Mouse (Mus musculus) stomach, embryonic 16.5 days (tissue): ENCODE measurements around the gene Nrd1. TPM values are rescaled to one million over a fixed set of nuclear protein-coding genes. Genes with fewer than 3 reads are reported as not detected.

Experiments
- ATAC-seq: fragments of 200-750 bp; cut with Nextera tagmentation; 2 replicates; pipeline ENCODE4 v1.8.0; 2017; ENCODE audit warnings: moderate number of reproducible peaks, moderate TSS enrichment; ENCODE audit not compliant: insufficient read depth, low FRiP score
- H3K27ac ChIP-seq: fragments of 300-500 bp; sonication (generic); 2 replicates; pipeline ENCODE4 v1.5.1; 2014; ENCODE audit warnings: low read length
- H3K27me3 ChIP-seq: fragments of 300-500 bp; sonication (generic); 2 replicates; pipeline ENCODE4 v1.6.1; 2014; ENCODE audit warnings: low read length, control low read depth, mixed read lengths; ENCODE audit not compliant: control insufficient read depth, insufficient read depth
- H3K36me3 ChIP-seq: fragments of 300-500 bp; sonication (generic); 2 replicates; pipeline ENCODE4 v1.6.1; 2014; ENCODE audit warnings: low read length; ENCODE audit not compliant: control insufficient read depth, insufficient read depth
- H3K4me1 ChIP-seq: fragments of 300-500 bp; sonication (generic); 2 replicates; pipeline ENCODE4 v1.6.1; 2014; ENCODE audit warnings: low read length, control low read depth, mixed read lengths; ENCODE audit not compliant: control insufficient read depth, insufficient read depth
- H3K4me2 ChIP-seq: fragments of 300-500 bp; sonication (generic); 2 replicates; pipeline ENCODE4 v1.6.1; 2014; ENCODE audit warnings: low read depth, low read length, mixed read lengths
- H3K4me3 ChIP-seq: fragments of 300-500 bp; sonication (generic); replicated peaks from 2 replicates; pipeline ENCODE4 v1.5.1; 2014; ENCODE audit warnings: mild to moderate bottlenecking, low read length
- H3K9ac ChIP-seq: fragments of 300-500 bp; sonication (generic); 2 replicates; pipeline ENCODE4 v1.6.1; 2014; ENCODE audit warnings: low read length
- H3K9me3 ChIP-seq: fragments of 300-500 bp; sonication (generic); replicated peaks from 2 replicates; pipeline ENCODE4 v1.6.1; 2016; ENCODE audit warnings: low read length, control low read depth; ENCODE audit not compliant: control insufficient read depth
- WGBS: fragments of 180-500 bp; shearing (Covaris S2); extraction: QIAGEN DNeasy Blood & Tissue Kit; methylation state at CpG from one replicate; pipeline ENCODE4 v1.1.7; 2014; 5-methylcytosine and 5-hydroxymethylcytosine counted together
- polyA plus RNA-seq: library from polyadenylated mRNA; unstranded; fragments of >200 nt; fragmentation: Nextera tagmentation; extraction: Ambion mirVana; gene quantifications from 2 replicates; pipeline ENCODE4 v1.2.1, GENCODE M21; 2015

Nrd1 gene
- polyA plus RNA-seq, 1 experiment from 2014 or later = 61.8 TPM

- peaks cover 34% of the 10 kb centered on the region for H3K36me3 ChIP-seq
- 60% methylated on average over 5 of the region's 5 CpGs for WGBS
Observed at GRCm38 (mm10) chr4:109043294-109043693, 42.8 kb downstream of the Nrd1 start.

DNA sequence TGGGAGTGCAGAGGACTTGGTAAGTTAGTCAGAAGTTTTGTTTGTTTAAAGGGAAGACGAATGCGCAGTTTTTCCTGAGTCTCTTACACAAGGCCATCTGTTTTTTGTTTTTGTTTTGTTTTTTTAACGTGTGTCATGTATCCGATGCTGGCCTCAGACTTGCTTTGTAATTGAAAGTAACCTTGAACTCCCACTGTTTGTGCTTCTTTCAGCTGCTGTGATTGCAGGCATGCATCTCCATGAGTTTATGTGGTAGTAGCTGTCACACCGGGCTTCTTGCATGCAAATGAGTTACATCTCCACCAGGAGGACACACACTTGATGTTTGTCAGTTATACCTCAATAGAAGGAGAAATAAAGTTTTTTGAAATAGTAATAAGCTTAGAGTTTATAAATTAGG lies 43.3 kb downstream of the Nrd1 start:
- 75% methylated on average over 5 of the region's 5 CpGs for WGBS
- H3K4me3 ChIP-seq = no peak overlapping the region
- H3K36me3 ChIP-seq = peaks cover 37% of the 10 kb centered on the region
- no peaks in the 10 kb centered on the region for H3K4me1 ChIP-seq
- H3K4me2 ChIP-seq = no peak overlapping the region
- no peaks in the 10 kb centered on the region for H3K27me3 ChIP-seq
- H3K9me3 ChIP-seq = no peaks in the 10 kb centered on the region
- no peak for ATAC-seq
- no peak overlapping the region for H3K27ac ChIP-seq
- no peak overlapping the region for H3K9ac ChIP-seq

More at GRCm38 (mm10) chr4:109043294-109043693, 42.8 kb downstream of the Nrd1 start:
- Histone ChIP-seq H3K9ac (no peak overlapping the region), H3K9me3 (no peaks in the 10 kb centered on the region), H3K27ac (no peak overlapping the region), H3K27me3 (no peaks in the 10 kb centered on the region), H3K4me3 (no peak overlapping the region), H3K4me1 (no peaks in the 10 kb centered on the region), H3K4me2 (no peak overlapping the region)
- ATAC-seq = no peak

DNA sequence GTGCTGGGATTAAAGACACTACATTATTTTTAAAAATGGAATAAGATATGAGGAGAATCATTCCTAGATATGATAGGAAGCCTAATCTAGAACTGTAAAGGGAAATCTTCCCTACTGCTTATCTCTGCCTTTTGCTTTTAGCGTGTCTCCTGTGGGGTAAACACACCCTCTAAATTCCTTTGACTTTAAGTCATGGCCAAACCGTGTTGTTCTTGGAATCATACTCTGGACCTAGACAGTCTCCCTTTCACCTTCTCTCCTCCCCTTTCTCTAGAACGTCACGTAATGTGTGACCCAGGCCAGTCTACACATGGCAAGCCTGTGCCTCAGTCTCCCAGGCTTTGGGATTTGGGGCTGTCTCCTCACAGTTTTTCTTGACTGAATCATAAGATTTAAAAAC lies 47.8 kb downstream of the Nrd1 start:
- no peak overlapping the region for H3K27ac ChIP-seq
- no peak overlapping the region for H3K9ac ChIP-seq
- 56% methylated on average over 4 of the region's 4 CpGs for WGBS
- H3K27me3 ChIP-seq = no peaks in the 10 kb centered on the region
- no peak overlapping the region for H3K4me3 ChIP-seq
- peaks cover 24% of the 10 kb centered on the region; the same call in 1 of the 2 replicates for H3K36me3 ChIP-seq
- ATAC-seq = no peak
- no peaks in the 10 kb centered on the region for H3K9me3 ChIP-seq
- no peak overlapping the region for H3K4me2 ChIP-seq
- no peaks in the 10 kb centered on the region for H3K4me1 ChIP-seq

- ATAC-seq = no peak
- 19% methylated on average over 1 of the region's 1 CpGs for WGBS
- Histone ChIP-seq H3K4me1 (no peaks in the 10 kb centered on the region), H3K9me3 (no peaks in the 10 kb centered on the region), H3K36me3 (0 out of 2 replicates have a peak, but pooled peaks cover 16% of the 10 kb centered on the region), H3K9ac (no peak overlapping the region), H3K27me3 (no peaks in the 10 kb centered on the region), H3K27ac (no peak overlapping the region), H3K4me2 (no peak overlapping the region), H3K4me3 (no peak overlapping the region)
Observed at GRCm38 (mm10) chr4:109052282-109052681, 51.8 kb downstream of the Nrd1 start.

DNA sequence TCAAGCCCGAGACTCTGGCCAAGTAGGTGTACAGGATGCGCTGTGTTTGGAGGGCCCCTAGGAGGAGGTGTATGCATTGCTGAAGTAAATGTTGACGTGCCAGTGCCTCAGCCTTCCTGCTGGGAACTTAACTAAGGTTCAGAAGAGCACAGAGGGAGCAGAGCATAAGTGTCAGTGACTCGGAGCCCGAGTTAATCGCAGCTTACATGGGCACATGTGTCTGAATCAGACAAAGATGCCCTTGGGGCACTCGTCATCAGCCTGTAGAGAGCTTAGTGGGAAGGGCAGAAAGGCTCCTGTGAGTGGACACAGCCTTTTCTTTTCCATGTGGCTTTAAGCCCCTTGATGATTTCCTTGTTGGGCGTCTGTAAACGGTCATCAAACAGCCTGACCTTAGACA lies 53.5 kb downstream of the Nrd1 start:
- Histone ChIP-seq H3K4me2 (no peak overlapping the region), H3K36me3 (peaks cover 13% of the 10 kb centered on the region; the same call in 1 of the 2 replicates), H3K27me3 (no peaks in the 10 kb centered on the region), H3K4me3 (no peak overlapping the region), H3K9me3 (no peaks in the 10 kb centered on the region), H3K4me1 (no peaks in the 10 kb centered on the region), H3K27ac (no peak overlapping the region), H3K9ac (no peak overlapping the region)
- WGBS = 87% methylated on average over 9 of the region's 9 CpGs
- no peak for ATAC-seq

DNA sequence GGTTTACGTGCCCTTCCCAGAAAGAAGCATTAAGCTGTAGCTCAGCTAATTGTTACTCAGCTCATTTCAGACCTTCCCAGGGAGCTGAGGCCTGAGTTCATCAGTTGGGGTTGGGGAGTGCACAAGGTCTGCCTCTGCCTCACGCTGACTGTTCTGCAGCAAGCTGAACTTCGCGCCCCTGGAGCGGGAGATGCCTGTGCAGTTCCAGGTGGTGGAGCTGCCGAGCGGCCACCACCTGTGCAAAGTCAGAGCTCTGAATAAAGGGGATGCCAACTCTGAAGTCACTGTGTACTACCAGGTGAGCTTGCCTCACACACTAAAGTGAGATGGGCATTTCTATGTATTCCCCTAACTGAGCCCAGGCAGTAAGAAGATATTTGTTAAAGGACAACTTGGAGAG lies 55.9 kb downstream of the Nrd1 start:
- no peak overlapping the region for H3K27ac ChIP-seq
- H3K27me3 ChIP-seq = no peaks in the 10 kb centered on the region
- no peak for ATAC-seq
- H3K36me3 ChIP-seq = peaks cover 11% of the 10 kb centered on the region
- no peak overlapping the region for H3K9ac ChIP-seq
- H3K9me3 ChIP-seq = no peaks in the 10 kb centered on the region
- no peaks in the 10 kb centered on the region for H3K4me1 ChIP-seq
- H3K4me2 ChIP-seq = no peak overlapping the region
- 77% methylated on average over 7 of the region's 7 CpGs for WGBS
- H3K4me3 ChIP-seq = no peak overlapping the region

- WGBS = 91% methylated on average over 8 of the region's 8 CpGs
- no peak for ATAC-seq
- Histone ChIP-seq H3K4me2 (no peak overlapping the region), H3K4me1 (no peaks in the 10 kb centered on the region), H3K36me3 (peaks cover 16% of the 10 kb centered on the region), H3K4me3 (no peak overlapping the region), H3K27ac (no peak overlapping the region), H3K9me3 (no peaks in the 10 kb centered on the region), H3K9ac (no peak overlapping the region), H3K27me3 (no peaks in the 10 kb centered on the region)
Observed at GRCm38 (mm10) chr4:109057640-109058039, 57.2 kb downstream of the Nrd1 start.

- H3K9ac ChIP-seq = no peak overlapping the region
- peaks cover 21% of the 10 kb centered on the region for H3K36me3 ChIP-seq
- no peak overlapping the region for H3K4me3 ChIP-seq
- 78% methylated on average over 4 of the region's 4 CpGs for WGBS
- H3K4me1 ChIP-seq = no peaks in the 10 kb centered on the region
- no peak overlapping the region for H3K27ac ChIP-seq
- no peak for ATAC-seq
- H3K4me2 ChIP-seq = no peak overlapping the region
- no peaks in the 10 kb centered on the region for H3K27me3 ChIP-seq
- H3K9me3 ChIP-seq = no peaks in the 10 kb centered on the region
Observed at GRCm38 (mm10) chr4:109059255-109059821, 58.9 kb downstream of the Nrd1 start.

DNA sequence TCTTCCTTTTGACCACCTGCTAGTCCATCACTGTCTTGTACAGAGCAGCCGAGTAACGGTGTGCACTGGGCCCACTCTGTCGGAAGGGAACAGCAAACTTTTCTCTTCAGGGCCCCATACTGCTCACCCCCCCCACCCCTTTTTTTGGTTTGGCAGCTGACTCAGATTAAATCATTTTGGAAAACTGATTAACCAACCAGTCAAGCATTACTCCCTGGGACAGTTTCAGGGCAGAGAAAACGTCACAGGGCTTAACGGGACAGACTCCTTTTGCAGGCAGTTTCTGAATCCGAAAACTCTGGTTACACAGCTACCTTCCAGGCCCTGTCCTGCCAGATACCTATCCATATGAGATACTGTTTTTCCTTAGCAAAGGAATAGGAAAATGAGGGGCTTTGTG lies 64.5 kb downstream of the Nrd1 start:
- H3K36me3 ChIP-seq = peaks cover 18% of the 10 kb centered on the region

More for the DNA sequence above, 64.5 kb downstream of the Nrd1 start:
- Histone ChIP-seq H3K27me3 (no peaks in the 10 kb centered on the region), H3K9ac (no peak overlapping the region), H3K9me3 (no peaks in the 10 kb centered on the region), H3K4me1 (no peaks in the 10 kb centered on the region), H3K4me3 (no peak overlapping the region), H3K4me2 (no peak overlapping the region), H3K27ac (no peak overlapping the region)
- 88% methylated on average over 6 of the region's 6 CpGs for WGBS
- ATAC-seq = no peak
